Mouse (Mus musculus) lung, adult 2 months (tissue): Measurements from ENCODE around the gene Rps6kb2.

Experiments used
- CTCF ChIP-seq: fragments of 200-500 bp; IDR thresholded peaks from 2 replicates; pipeline ENCODE4 v1.5.1; 2011; ENCODE audit warnings: mild to moderate bottlenecking, low read length, control low read depth; ENCODE audit not compliant: insufficient read depth
- POLR2A ChIP-seq: fragments of 200-500 bp; IDR thresholded peaks from 2 replicates; pipeline ENCODE4 v1.6.1; 2011; ENCODE audit warnings: low read depth, mild to moderate bottlenecking, control low read depth, low read length, borderline replicate concordance; ENCODE audit errors: extremely low read depth

DNA sequence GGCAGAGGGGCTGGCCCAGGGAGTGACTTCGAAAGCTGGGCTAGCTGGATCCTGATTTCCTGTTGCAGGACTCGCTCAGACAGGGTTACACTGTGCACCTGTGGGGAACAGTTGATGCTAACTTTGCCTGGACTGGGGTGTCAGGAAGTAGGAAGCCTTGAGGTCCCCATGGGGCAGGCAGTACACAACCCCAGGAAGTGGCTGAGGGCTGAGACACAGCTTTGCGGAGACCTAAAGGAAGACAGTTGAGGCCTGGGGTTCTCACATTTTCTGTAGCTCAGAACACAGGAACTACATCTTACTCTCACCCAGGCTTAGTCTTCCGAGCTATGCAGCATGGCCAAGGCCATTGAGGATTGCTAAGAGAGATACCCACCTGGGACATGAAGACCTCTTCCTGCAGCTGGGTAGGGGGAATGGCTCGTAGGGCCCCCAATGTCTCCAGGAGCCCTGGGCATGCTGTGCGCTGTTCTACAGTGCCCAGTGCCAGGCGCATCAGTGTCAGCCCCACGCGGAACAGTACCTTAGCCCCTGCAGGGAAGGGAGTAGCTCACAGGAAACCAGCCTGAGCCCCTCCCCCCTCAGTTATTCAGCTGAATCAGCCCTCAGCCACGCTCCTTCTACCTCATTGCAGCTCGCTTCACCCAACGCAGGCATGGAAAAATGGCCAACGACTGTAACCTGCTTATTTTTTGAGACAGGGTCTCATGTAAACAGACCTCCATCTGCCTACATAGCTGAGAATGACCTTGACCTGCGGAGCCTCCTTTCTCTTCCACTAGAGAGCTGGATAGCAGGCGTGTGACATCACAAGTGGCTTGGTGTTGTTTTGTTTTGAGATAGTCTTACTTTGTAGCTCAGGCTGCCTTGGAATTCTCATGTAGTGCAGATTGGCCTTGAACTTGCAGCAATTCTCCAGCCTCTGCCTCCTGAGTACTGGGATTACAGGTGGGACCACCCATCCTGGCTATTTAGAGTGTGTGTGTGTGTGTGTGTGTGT lies 22.1 kb upstream of the Rps6kb2 start:
- TF ChIP-seq CTCF (no peak), POLR2A (no peak)
